Mouse (Mus musculus): ENCODE measurements around the gene Arap2. TPM values are rescaled to one million over a fixed set of nuclear protein-coding genes. Genes with fewer than 3 reads are reported as not detected.

Arap2 gene
- 37.3 and 45.4 TPM in 2 replicates for total RNA-seq (2015)
- 29.0 and 36.1 TPM in 2 replicates for total RNA-seq (2017)

GRCm38 (mm10) chr5:62765784-62766701 lies at the start of gene Arap2:
TSS of gene Arap2 (minus strand) at chr5:62766159.
- peak; percentile 41 for ATAC-seq (replicated peaks; ENCODE audit: poor library complexity)

GRCm38 (mm10) chr5:62815741-62816140 lies 49.8 kb upstream of the Arap2 start:
- ATAC-seq (replicated peaks; ENCODE audit: poor library complexity): peak; percentile 95

- ATAC-seq (replicated peaks; ENCODE audit: poor library complexity): no peak
These were observed 48.1 kb upstream of the Arap2 start for GRCm38 (mm10) chr5:62814072-62814414.

- ATAC-seq (replicated peaks; ENCODE audit: poor library complexity): no peak
These were observed 47.6 kb upstream of the Arap2 start, which contains the start of gene Dthd1 for GRCm38 (mm10) chr5:62813402-62814071. TSS of gene Dthd1 (plus strand) at chr5:62813823.

DNA sequence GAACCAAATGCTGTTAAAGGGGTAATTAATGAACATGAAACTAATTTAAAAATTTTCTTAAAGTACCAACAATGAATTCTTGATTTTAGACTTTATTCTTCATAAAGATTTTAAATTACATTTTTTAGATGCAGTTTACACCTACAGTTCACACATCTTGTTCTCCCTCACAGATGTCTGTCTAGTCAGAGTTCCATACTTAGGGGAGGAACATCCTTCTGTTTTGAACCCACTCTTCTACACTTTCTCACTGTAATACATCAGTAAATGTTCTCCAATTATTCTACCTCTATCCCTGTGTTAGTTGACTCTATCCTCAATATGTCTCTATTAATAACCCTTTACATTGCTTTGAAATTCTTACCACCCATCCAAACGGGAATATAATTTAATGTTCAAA lies 26.8 kb upstream of the Arap2 start:
- ATAC-seq (replicated peaks; ENCODE audit: poor library complexity): no peak

DNA sequence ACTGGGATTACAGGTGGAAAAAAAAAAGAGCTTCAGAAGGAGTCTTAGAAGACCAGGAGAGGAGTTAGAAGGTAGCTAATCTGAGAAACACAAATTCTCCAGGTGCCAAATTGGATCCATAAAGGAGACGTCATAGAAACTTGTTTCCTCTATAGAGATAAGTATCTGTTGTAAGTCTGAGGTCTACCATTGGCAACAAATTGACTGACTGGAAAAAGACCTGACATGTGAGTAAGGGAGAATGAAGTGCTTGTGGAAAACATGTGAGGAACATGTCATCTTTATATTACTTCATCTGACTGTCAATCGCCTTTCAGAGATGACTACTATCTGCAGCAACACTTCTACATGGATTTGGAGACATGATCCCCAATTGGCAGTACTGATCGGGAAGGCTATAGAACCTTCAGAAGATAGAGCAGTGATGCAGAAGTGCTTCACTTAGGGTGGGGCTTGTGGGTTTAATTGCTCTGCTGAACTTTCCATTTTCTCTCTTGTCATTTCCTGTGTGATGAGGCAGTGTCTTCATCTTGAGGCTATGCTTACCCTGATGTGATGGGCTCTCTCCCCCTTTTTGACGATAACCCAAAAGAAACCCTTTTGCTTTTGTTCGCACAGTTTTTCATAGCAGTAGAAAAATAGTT lies 25.1 kb upstream of the Arap2 start:
- peak; percentile 46; the same call in 1 of the 2 replicates for ATAC-seq (replicated peaks; ENCODE audit: poor library complexity)

DNA sequence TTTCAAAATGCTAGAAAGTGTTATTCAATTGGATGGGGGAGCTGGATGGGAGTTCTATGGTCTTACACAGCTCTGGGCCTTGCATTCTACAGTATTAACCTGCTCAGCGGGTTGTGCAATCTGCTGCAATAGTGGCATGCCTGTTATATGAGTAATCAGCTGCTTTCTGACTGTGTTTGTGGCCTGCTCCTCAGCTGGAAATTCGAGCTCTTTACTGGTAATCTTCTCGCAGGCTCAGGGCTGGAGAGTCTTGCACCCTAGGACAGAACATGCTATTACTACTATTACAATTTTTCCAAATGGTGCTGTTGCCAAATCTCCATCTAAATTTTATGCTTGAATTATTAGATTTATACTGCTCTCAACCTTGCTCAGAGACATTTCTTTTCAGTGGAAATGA lies 20.9 kb upstream of the Arap2 start:
- ATAC-seq (replicated peaks; ENCODE audit: poor library complexity): no peak

DNA sequence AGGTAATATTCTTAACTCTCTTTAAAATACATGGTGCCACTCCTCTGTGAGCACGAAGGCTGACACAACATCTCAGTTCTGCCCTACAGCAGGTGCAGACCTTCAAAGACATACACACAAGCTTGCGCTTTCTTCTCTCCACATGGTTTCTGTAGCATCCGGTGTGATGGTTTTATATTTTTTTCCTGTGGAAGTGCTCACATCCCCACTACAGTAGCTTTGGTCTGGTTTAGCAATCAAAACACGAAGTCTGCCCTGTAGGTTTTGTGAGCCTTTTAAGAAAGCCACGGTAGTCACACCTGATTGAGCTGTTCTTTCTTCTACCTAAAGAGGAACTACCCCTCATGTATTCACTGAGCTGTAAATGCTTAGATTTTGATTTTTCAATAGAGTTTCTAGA lies 12.7 kb upstream of the Arap2 start:
- ATAC-seq (replicated peaks; ENCODE audit: poor library complexity): peak; percentile 26; the same call in 1 of the 2 replicates

GRCm38 (mm10) chr5:62777804-62778203 lies 11.8 kb upstream of the Arap2 start:
- no peak for ATAC-seq (replicated peaks; ENCODE audit: poor library complexity)

DNA sequence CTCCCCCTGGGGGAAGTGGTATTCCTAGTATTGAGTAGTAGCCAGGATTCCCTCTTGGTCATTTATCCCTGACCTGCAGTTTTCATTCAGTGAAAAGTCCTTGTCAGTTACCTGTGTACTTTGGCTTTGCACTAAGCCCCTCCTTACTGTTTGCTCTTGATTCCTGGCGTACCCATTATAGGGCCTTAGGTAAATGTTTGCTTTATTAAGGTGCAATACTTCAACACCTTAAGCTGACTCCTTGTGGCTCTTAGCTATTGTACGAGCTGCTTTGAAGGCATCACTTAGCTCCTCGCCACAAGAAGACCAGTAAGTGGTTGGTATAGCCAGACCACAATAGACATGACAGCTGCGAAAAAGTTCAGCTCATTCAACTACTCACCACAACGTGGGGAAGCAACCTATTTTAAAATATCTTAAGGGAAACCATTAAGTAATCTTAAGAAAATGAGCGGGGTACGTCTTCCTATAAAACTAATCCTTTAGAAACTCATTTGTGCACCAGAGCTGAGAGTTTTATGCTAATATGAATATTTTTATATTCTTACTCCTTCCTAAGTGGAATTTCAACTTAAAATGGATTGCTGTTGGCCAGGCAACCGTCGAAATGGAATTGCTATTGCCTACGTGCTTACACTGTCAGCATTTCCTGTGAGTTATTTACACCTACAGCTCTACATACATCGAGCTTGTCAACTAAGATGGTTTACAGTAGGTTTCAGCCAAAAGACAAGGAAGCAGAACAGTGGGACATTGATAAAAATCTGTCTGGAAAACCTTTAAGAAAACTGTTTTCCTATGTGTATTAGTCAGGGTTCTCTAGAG lies 6.0 kb upstream of the Arap2 start:
- peak; percentile 82 for ATAC-seq (replicated peaks; ENCODE audit: poor library complexity)

DNA sequence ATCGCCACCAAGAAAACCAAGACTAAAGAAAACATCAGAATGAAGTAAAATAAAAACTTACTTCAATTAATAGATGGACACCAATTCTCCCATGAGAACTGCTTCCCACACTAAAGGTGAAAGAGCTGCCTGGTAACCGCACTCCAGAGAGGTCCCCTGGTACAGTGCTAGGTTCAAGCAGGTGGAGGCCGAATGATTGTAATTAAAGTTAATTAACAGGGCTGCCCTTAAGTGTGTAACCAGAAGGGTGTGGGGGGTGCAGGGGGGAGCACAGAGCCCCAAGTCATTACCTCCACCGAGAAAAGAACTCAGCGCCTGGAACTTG lies 538 bp downstream of the Arap2 start:
- ATAC-seq (replicated peaks; ENCODE audit: poor library complexity): peak; percentile 2; the same call in 1 of the 2 replicates

GRCm38 (mm10) chr5:62764161-62764560 lies 1.8 kb downstream of the Arap2 start:
- no peak for ATAC-seq (replicated peaks; ENCODE audit: poor library complexity)

DNA sequence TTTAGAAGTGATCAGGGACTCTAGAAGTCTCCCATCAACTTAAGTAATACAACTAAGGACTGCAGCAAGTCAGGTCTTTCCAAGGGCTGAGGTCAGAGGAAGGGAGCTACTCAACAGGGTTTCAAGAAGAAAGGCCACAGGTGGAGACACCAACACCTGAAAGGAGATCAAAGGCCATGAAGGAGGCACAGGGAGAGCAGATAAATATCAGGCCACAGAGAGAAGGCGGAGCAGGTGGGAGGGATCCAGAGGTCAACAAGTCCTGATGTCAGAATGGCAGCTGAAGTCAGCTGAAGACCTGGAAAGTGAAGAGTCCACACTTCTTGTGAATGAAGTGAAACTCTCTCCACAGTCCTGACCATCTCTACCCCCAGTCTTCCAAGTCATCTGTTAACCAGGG lies 2.9 kb downstream of the Arap2 start:
- ATAC-seq (replicated peaks; ENCODE audit: poor library complexity): 0 out of 2 replicates have a peak, but pooled peaks have one; percentile 4

GRCm38 (mm10) chr5:62762298-62762960 lies 3.5 kb downstream of the Arap2 start:
- no peak for ATAC-seq (replicated peaks; ENCODE audit: poor library complexity)

DNA sequence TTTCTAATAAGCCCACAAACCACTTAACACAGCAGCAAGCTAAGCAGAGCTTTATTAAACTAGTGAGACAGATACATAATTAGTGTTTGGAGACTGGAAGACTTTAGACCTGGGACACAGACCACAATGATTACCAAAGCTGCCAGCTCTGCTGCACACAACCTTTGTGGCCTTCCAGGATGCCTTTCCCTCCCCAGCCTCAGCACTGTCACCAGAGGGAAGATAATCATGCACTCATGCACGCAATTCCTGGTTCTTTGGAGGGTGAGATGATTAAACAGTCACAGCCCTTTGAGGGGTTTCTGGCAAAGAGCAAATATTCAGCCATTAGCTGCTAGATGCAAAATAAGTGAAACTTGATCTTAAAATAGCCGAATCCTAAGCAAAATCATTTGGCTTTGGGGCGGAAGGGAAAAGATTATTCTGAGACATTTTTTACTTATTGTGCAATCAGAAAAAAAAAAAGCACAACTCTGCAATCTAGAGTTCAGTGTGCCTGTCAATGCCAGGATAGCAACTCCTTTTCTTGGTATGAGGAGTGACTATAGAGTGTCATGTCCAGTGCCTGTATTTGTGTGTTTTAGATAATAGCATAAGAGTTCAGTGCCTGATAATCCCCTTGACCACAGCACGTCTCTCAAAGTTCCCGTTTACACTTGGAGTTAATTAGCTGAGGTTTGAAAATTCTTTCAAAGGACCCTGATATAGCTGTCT lies 5.0 kb downstream of the Arap2 start:
- no peak for ATAC-seq (replicated peaks; ENCODE audit: poor library complexity)

DNA sequence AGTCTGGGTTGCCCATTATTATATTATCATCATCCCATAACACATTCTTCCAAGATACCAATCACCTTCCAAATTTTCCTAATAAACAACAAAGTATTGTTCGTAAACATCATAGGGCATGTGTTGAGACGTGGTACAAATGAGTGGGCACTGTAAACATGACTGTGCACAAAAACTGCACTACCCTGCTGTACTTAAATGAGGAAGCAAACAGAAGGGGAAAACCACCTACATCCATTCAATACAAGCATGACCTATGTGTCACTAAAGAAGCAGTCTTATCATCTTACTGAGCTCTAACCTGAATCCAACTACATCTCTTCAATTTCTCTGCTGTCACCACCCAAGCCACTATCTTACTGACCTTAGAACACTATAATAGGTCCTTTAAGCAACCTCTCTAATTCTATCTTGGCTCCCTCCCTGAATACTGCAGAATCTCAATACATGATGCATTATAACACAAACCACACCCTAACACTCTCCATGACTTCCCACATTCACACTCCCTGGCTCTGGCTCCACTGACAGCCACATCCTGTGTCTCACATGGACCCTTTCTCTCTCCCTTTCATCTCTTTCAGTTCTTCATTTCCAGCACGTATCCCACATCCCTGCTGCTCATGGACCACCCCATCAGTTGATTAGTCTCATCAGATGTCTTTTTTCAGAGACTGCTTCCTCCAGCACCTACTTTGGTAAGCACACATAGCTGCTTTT lies 10.0 kb downstream of the Arap2 start:
- ATAC-seq (replicated peaks; ENCODE audit: poor library complexity): peak; percentile 71

- no peak for ATAC-seq (replicated peaks; ENCODE audit: poor library complexity)
These were observed 13.0 kb downstream of the Arap2 start for GRCm38 (mm10) chr5:62752934-62753333.

DNA sequence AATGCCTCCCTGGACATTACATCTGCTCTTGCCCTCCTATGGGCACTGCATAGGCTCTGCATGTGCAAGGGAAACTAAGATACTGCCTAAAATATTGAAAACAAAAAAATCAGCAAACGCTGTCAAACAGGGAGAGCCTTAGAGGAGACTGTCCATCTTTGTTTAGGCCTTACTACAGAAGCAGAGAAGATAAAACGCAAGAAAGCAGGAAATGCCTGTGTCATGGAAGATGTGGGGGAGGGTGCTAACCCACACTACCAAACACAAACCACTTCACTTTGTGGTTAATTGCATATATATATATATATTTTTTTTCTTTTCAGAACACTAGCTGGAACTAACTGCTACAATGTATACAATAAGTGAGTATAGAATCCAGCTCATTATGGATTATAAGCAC lies 14.3 kb downstream of the Arap2 start:
- peak; percentile 60 for ATAC-seq (replicated peaks; ENCODE audit: poor library complexity)

GRCm38 (mm10) chr5:62748168-62748567 lies 17.8 kb downstream of the Arap2 start:
- no peak for ATAC-seq (replicated peaks; ENCODE audit: poor library complexity)

All from megakaryocyte progenitor cell, adult 5-6 weeks (primary cell).